Mouse (Mus musculus) spleen, adult 18-20 months (tissue): ENCODE measurements around the gene Phldb3.

Source experiments
- DNase-seq, 2 experiments: peaks; one replicate each; pipeline ENCODE4 v3.0.0; 2022; ENCODE audit warnings: mixed read lengths in 2 of 2

Phldb3 gene

GRCm38 (mm10) chr7:24637046-24637445, 26.5 kb downstream of the Phldb3 start:
- DNase-seq: no peak

- peak in 1 of 2 experiments; percentile 35 for DNase-seq
Observed at GRCm38 (mm10) chr7:24638026-24638856, 27.7 kb downstream of the Phldb3 start.

- no peak for DNase-seq
Observed at GRCm38 (mm10) chr7:24640450-24640849, 29.9 kb downstream of the Phldb3 start.

GRCm38 (mm10) chr7:24642491-24642890, 31.9 kb downstream of the Phldb3 start:
- DNase-seq: peak; percentile 40 to 66

- DNase-seq: no peak
Observed at GRCm38 (mm10) chr7:24644492-24644891, 33.9 kb downstream of the Phldb3 start.

- DNase-seq: no peak
Observed at GRCm38 (mm10) chr7:24644996-24645395, 34.4 kb downstream of the Phldb3 start.

GRCm38 (mm10) chr7:24646486-24646885, 35.9 kb downstream of the Phldb3 start:
- DNase-seq: no peak

- DNase-seq: peak; percentile 38 to 72
Observed at GRCm38 (mm10) chr7:24653681-24654080, 43.1 kb downstream of the Phldb3 start.

- no peak for DNase-seq
Observed at GRCm38 (mm10) chr7:24659737-24660357, 49.3 kb downstream of the Phldb3 start.

- DNase-seq: peak in 1 of 2 experiments; percentile 17
Observed at GRCm38 (mm10) chr7:24661118-24661904, 50.7 kb downstream of the Phldb3 start.

GRCm38 (mm10) chr7:24662575-24662974, 52.0 kb downstream of the Phldb3 start:
- DNase-seq: peak; percentile 27 to 68

GRCm38 (mm10) chr7:24664301-24664700, 53.7 kb downstream of the Phldb3 start:
- no peak for DNase-seq

GRCm38 (mm10) chr7:24664959-24665358, 54.4 kb downstream of the Phldb3 start:
- DNase-seq: no peak

GRCm38 (mm10) chr7:24671944-24672439, 61.4 kb downstream of the Phldb3 start:
- DNase-seq: no peak

- DNase-seq: no peak
Observed at GRCm38 (mm10) chr7:24676575-24676974, 66.0 kb downstream of the Phldb3 start, which contains the start of gene Tex101. Tex101 (minus strand) TSS chr7:24676675.
